Mouse (Mus musculus) erythroblast, embryonic 14.5 days (primary cell): ENCODE measurements around the gene Steap3.

Source experiments
- GATA1 ChIP-seq: IDR thresholded peaks from 2 replicates; pipeline ENCODE4 v1.6.1; 2012; ENCODE audit warnings: low read length, inconsistent platforms, mixed read lengths
- TAL1 ChIP-seq: IDR thresholded peaks from 3 replicates; pipeline ENCODE4 v1.6.1; 2012; ENCODE audit warnings: low read length, inconsistent platforms, mixed read lengths

DNA sequence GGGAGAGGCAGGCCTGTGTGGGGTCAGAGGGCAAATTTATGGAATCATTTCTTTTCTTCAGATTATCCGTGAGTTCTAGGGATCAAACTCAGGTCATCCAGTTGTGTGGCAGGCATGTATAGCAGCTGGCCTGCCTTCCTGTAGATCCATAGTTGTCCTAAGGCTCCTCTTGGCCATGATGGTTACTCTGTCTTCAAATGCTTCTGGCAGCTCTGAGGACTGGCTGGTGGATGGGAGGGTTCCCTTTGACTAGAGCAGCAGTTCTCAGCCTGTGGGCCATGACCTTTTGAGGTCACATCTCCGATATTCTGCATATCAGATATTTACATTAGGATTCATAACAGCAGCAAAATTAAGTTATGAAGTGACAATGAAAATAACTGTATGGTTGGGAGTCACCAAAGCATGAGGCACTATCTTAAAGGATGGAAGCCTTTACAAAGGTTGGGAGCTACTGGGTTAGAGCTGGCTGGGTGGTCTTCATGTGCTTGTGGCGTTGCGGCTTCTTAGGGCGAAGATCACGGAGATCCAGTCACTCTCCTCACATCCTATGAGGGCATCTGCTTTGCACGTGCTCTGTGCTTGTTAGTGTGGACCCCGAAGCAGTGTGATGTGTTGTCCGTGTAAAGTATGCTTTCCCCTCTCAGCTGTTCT is 113.9 kb downstream of the Steap3 start:
- no peak for TF ChIP-seq GATA1
- TF ChIP-seq TAL1: no peak
